Mouse (Mus musculus): Measurements from ENCODE around the gene Slc30a2.

GRCm38 (mm10) chr4:134312341-134312740, 30.6 kb upstream of the Slc30a2 start:
- TF ChIP-seq ZC3H11A (IDR thresholded peaks at IDR 0.05; ENCODE audit: borderline replicate concordance, low read depth, low read length), result no peak
- no peak for TF ChIP-seq MAFK (IDR thresholded peaks at IDR 0.05; ENCODE audit: insufficient read depth, low read depth, low read length)
- no peak for TF ChIP-seq HCFC1 (IDR thresholded peaks at IDR 0.05; ENCODE audit: borderline replicate concordance, insufficient read depth, low read length)
- TF ChIP-seq ZNF384 (IDR thresholded peaks at IDR 0.05; ENCODE audit: low read depth, low read length), result no peak

Data from ES-E14 (cell line).